Mouse (Mus musculus) 3T3-L1 (cell line): Measurements from ENCODE around the gene C2cd4b.
"Not testable (repeated sequence)": the region's sequence is repeated elsewhere in the genome, so short reads cannot be mapped to it uniquely, and the experiment has no call there.

Source experiments
- DNase-seq: peaks from one replicate; pipeline ENCODE4 v3.0.0-alpha.2; 2015; ENCODE audit warnings: low read depth, low spot score

The C2cd4b gene

DNA sequence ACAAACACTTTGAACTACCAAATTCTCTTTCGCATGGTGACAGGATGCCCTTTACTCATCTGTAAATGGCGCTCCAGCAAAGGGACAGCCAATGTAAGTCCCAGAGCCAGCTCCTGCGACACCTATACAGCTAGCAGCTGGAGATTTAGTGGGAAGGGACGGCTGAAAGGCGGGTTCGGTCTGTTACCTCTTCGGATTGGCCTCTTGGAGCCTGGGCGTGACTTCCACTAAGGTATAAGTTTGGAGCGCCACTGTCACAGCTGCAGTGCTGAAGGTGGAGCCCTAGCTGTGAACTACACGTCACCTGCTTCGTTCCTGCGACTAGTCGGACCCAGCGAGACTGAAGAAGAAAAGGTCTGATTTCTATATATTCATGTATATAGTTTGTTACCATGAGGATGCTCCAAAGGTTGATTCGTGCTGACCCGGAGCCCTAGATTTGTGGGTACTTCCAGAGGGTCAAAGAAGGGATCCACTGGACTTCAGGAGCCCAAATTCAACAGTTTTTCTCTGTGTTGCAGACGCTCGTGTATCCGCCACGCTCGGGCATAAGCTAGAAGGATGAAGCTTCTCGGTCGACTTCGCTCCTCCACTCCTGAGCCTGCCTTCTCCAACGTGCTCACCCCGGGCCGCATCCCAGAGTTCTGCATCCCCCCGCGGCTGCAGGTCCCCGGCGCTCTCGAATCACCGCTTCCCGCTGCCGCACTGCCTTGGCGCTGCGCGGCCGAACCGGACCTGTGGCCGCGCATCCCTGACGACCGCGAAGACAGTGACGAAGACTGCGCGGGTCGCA, at the start of gene C2cd4b:
TSS of gene C2cd4b (plus strand) at position 275 of the 793 bp plus-strand sequence.
- no peak for DNase-seq

- DNase-seq: peak; percentile 85
Observed at GRCm38 (mm10) chr9:67711051-67711877, 48.0 kb upstream of the C2cd4b start.

DNA sequence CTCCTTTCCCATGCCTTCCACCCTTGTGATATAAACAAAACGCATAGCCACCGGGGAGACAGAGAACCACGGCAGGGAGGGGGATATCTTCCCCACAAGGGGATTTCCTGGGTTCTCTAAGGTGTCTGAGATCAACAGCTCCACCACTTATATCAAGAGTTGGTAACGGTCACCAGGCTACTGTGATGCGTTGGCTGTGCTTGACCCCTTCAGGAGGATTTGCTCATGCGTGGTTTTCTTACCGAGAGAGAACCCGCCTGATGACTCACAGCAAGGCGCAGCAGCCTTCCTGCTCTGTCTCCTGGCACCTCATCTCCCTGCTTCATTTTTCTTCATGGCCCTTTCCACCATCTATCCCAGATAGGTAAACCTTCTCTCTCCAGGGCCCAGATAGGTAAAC, 47.1 kb upstream of the C2cd4b start:
- peak; percentile 53 for DNase-seq

GRCm38 (mm10) chr9:67717081-67717480, 42.2 kb upstream of the C2cd4b start:
- DNase-seq: no peak

DNA sequence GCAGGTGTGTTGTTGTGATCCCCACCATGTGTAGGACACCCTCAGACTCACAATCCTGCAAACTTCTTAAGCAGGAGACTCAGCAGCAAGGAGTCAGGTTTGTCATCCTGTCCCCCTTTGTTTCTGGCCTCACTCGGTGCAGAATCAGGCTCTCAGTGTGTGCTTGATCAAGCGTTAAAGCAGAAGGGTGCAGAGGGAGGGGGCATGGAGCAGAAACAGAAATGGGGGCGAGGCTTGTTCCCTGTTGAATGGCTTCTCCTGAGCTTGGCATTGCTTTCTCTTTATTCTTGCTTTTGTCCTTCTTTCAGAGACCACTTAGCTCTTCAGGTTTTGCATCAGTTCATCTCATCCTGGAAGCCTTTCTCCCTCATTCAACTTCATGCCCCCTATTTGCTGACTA, 40.6 kb upstream of the C2cd4b start:
- no peak for DNase-seq

DNA sequence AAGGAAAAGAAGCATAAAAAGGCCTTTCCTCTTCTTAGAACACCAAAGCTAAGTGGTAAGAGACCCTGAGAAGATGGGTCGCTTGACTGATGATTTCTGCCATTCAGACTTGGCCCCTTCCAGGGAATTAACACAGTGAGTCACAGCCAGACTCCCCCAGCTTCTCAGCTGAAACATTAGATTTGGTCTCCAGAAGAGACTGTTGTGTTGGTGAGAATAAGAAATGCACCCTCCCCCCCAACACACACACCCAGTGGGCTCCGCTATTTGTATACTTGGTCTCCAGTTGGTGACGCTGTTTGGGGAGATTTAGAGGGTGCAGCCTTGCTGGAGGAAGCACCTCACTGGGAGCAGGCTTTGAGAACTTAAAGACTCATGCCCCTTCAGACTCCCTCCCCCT, 39.1 kb upstream of the C2cd4b start:
- DNase-seq: no peak

DNA sequence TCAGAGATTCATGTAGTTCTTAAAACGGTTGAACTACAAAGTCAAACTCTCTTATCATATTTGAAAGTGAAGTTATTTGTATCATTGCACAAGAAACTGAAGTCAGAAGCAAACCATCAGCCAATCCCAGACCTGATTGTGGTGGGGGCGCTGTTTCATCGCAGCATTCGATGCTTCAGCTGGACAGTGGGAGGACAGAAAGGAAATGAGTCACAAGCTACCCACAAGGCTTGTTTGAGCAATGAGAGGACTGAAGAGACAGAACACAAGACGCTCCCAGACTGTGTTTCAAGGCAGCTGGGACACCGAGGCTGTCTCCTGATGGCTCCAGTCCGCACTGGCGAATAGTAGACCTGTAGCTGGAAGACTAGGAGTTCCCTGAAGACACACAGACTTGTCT, 36.9 kb upstream of the C2cd4b start:
- DNase-seq: peak; percentile 73

GRCm38 (mm10) chr9:67725196-67725595, 34.0 kb upstream of the C2cd4b start:
- DNase-seq: no peak

DNA sequence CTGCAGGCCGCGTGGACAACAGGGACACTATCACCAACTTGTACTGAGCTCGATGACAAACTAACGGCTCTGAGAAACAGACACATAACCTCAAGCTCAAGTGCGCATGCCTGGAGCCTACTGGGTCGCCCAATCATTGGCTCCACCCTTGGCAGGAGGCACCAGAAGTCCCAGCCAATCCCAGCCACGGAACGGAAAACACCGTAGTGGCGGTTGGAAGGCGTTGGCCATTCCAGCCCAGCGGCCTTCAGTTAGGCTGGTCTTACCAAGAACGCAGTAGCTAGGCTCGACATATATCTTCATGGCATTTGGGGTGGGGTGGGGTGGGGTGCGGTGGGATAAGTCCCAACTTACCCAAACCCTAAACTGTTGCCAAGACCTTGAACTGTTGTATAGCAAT, 25.5 kb upstream of the C2cd4b start:
- no peak for DNase-seq

DNA sequence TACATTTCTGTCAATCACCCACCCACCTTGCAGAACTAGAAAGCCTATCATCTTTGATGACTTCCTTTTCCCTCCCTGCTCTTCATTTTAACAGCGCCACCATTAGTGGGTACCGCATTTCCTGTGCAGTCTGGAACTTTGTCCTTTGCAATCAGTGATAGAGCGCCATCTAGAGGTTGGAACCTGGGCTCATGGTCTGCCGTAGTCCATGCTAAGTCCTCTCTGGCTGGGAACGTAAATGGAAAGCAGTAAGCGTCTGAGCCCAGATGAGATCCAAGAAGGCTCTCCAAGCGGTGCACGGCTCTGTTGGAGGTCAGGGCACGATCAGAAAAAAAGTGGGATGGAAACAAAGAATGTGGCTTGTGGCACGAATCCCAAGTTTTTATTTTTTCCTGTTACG, 23.8 kb upstream of the C2cd4b start:
- DNase-seq: peak; percentile 13

DNA sequence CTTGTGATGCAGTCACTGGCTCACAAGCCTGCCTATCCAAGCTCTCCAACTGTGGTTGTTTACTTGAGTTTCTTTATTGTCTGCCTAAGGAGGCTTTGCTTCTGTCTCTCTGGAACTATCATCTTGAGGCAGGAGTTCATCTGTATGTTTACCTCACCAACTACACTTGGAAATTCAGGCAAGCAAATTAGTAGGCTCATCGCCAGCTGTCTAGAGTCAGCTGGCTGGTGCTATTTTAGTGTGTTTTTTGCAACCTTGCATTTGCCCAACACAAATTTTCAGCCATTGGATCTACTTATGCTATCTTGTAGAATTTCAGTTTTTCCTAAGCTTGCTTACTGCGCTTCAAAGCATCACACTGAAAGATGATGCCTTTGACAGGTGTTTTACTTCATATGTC, 18.0 kb upstream of the C2cd4b start:
- no peak for DNase-seq

- DNase-seq: no peak
Observed at GRCm38 (mm10) chr9:67753411-67754182, 5.6 kb upstream of the C2cd4b start.

DNA sequence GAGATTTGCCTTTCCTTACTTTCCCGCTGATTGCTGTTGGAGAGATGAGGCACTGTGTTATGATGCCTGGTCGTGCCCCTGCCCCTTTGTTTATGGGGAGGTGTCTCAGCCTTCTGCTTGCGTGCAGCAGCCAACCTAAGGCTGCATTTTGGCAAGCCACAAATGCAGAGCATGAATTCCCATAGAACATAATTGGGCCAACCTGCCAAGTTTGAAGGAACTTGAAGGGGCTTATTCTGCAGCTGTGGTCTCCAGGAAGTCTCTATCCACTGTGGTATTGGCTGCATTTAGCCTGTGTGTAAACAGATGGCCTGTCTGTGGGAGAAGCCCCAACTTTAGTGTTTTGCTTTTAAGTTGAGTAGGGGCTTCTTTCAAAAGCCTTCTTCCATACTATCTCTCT, 4.5 kb upstream of the C2cd4b start:
- no peak for DNase-seq

GRCm38 (mm10) chr9:67758686-67759085, 551 bp upstream of the C2cd4b start:
- DNase-seq: peak; percentile 13

GRCm38 (mm10) chr9:67759956-67760764, 923 bp downstream of the C2cd4b start:
- not testable (repeated sequence) for DNase-seq

GRCm38 (mm10) chr9:67760991-67761390, 1.8 kb downstream of the C2cd4b start:
- DNase-seq: no peak

GRCm38 (mm10) chr9:67763326-67763725, 4.1 kb downstream of the C2cd4b start:
- DNase-seq: no peak

DNA sequence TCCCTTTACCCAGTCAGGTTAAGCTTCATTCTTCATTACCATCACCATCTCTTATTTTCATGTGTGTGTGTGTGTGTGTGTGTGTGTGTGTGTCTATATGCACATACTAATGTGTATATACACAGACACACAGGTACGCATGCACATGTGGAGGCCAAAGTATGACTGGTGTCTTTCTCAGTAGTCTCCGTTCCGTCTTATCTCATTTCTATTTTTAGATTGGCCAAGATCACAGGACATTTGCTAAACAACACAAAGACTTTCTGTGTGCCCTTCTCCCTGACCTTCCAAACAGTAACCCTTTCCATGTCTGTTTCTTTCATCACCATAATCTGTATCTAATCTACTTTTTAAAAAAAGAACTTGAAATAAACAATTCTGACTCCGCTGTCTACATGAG, 7.2 kb downstream of the C2cd4b start:
- DNase-seq: no peak

DNA sequence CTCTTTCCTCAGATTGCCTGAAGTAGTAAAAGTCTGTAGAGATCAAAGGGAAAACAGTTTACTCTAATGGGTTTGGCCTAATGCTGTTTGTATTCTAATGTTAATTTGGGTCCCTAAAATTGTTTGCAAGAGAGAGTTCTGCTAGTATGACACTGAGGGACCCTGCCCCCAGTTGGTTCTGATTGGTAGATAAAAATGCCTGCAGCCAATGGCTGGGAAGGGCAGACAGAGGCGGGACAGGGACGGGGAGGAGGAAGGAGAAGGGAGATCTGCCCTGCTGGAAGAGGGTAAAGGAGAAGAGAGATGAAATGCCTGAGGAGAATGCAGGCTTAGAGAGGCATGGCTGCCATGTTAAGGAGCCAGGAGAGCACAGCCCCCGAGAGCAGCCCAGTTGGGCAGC, 7.7 kb downstream of the C2cd4b start:
- no peak for DNase-seq

- no peak for DNase-seq
Observed at GRCm38 (mm10) chr9:67768843-67769242, 9.6 kb downstream of the C2cd4b start.

GRCm38 (mm10) chr9:67769401-67769800, 10.2 kb downstream of the C2cd4b start:
- no peak for DNase-seq
